Mouse (Mus musculus): ENCODE results near the gene Crb2. TPM values are rescaled to one million over a fixed set of nuclear protein-coding genes. Genes with fewer than 3 reads are reported as not detected.

Gene Crb2
- 0.38 TPM for polyA plus RNA-seq (2014; fragmentation: Illumina TruSeq; extraction: RNeasy Lipid Tissue Mini Kit (QIAGEN cat#74804); ENCODE audit: insufficient read depth, low read depth, low replicate concordance)

GRCm38 (mm10) chr2:37776016-37776415 lies at the start of gene Crb2:
TSS of gene Crb2 (plus strand) at chr2:37776249.

Other genes starting within 250 kb of the Crb2 start
- 8.7 TPM for gene Strbp, start 72.4 kb upstream of the Crb2 start, polyA plus RNA-seq (2014; fragmentation: Illumina TruSeq; extraction: RNeasy Lipid Tissue Mini Kit (QIAGEN cat#74804); ENCODE audit: insufficient read depth, low read depth, low replicate concordance)

Measured in lung, adult 10 weeks (tissue).